Mouse (Mus musculus): ENCODE results near the gene Top2a.

The Top2a gene

GRCm38 (mm10) chr11:98964616-98965415, 59.2 kb downstream of the Top2a start:
- in situ Hi-C loops (cut with MboI): no loop called here

DNA sequence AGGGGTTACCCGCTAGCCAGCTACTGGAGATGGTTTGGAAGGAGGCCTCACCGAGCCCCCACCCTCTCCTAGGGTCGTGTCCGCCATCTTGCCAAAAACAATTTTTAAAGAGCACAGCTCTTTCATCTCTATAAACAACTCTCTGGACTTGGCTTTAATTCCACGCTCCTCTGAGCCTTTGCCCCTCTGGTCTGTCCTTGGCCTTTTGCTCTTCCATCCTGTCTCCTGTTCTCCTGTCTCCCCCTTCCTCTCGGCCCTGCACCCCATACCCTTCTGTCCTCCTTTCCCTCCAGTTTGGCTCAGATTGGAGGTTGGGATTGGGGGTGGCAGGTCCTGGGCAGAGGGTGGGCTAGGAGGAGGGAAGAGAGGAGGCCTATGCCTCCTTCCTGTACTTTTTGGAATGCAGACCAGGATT, 59.8 kb downstream of the Top2a start:
- in situ Hi-C loops (cut with MboI): no loop called here

DNA sequence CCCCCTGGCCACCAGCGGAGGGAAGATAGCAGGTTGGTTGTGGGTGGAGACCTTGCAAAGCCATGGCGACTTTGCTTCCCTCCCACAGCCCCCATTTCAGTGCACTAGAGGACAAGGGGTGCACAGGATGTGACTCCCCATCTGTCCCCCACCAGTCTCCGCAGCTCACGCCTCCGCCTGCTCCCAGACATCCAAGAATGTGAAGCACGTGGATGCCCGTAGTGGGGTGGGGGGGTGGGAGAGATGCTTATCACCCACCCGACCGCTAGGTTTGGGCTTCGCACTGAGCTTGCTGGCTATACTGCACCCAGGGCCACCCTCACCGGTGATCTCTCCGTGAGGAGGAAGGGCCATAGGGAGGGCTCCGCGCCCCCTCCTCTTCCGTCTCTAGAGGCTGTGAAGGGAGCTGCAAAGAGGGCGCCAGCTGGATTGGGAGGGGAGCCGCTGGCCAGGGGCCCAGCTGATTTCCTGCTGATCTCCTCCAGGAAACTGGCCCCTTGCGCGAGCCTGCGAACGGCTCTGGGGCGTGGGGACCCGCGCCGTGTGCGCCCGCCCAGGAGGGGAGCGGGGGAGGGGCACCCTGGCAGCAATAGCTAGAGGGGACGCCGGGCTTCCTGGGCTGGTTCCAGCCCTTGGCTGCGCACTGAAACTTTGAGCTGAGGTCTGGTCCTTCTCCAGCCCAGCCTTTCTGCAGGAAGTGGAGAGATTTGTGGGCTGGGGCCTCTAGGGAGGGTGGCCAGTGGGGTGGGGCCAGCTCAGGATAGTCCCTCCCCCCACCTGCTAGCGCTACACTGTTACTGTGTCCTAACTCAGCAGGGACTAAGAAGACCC, 60.6 kb downstream of the Top2a start:
- in situ Hi-C loops (cut with MboI): no loop called here

GRCm38 (mm10) chr11:98962421-98963095, 61.4 kb downstream of the Top2a start:
- in situ Hi-C loops (cut with MboI): no loop called here

- in situ Hi-C loops (cut with MboI): no loop called here
These were observed 62.2 kb downstream of the Top2a start for GRCm38 (mm10) chr11:98961766-98962165.

- in situ Hi-C loops (cut with MboI): no loop called here
These were observed 62.9 kb downstream of the Top2a start for GRCm38 (mm10) chr11:98961051-98961592.

DNA sequence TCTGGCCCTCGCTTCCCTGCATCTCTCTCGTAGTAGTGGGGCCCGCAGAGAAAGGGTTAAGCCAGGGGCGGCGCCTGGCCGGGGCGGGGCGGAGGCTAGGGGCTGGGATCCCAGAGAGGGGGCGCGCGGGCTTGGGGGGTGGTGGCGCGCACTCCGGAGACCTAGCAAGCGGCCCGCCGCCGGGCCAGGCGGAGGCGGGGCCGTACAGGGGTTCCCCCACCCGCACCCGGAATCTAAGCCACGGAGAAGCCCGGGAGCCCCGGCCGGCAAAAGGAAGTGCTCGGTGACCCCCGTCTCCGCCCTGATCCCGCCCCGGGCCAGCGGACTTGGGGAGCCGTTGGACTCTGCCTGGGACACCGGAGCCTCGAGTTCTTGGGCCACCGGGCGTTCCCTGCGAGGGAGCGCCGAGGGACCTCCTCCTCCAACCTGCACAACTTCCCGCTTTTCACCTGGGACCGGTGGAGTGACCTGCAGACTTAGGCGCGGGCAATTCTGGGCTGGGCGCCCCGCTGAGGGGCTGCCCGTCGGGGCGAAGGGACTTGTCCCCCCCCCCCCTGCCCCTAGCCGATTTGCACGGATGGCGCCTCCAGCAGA, 63.6 kb downstream of the Top2a start:
- in situ Hi-C loops (cut with MboI): no loop called here

GRCm38 (mm10) chr11:98959437-98960312, 64.3 kb downstream of the Top2a start:
- in situ Hi-C loops (cut with MboI): no loop called here

DNA sequence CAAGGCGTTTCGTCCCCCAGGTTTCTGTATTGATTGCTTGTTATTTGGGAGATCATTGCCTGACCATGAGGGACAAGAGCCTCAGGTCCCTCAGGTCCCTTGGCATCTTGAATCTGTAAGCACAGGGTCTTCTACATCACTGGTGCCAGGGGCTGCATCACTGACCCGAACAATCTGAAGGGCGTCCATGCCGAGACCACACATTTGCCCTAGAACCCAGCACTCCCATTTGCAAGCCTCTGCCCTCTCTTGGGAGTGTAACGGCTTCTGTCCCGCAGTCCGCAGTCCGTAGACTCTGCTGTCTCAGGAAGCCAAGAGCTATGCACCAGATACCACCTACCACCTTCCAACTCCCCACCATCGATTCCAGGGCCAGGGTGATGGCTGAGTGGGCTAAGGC, 67.6 kb downstream of the Top2a start:
- in situ Hi-C loops (cut with MboI): no loop called here

DNA sequence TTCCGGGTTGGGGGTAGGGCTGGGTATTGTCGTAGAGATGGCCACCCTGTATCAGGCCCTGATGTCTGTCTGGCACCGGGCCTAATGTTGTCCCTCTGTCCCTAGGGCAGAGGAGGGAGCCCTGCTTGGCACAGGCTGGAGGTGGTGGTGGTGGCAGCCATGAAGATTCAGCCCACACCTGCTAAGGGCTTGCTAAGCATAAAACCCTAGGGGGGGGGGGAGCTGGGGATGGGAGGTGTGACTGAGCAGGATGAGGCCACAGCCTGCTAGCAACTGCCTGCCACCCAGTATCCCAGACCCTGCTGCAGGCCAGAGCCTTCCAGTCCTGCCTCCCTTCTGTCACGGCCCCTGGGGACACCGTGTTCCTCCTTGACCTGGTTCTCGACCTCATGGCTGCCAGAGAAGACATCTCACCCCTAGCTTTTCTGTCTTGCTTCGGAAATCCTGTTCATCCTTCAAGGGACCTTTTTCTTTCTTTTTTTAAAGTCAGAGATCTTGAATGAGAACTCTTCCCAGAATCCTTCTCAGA, 68.2 kb downstream of the Top2a start:
- in situ Hi-C loops (cut with MboI): no loop called here

DNA sequence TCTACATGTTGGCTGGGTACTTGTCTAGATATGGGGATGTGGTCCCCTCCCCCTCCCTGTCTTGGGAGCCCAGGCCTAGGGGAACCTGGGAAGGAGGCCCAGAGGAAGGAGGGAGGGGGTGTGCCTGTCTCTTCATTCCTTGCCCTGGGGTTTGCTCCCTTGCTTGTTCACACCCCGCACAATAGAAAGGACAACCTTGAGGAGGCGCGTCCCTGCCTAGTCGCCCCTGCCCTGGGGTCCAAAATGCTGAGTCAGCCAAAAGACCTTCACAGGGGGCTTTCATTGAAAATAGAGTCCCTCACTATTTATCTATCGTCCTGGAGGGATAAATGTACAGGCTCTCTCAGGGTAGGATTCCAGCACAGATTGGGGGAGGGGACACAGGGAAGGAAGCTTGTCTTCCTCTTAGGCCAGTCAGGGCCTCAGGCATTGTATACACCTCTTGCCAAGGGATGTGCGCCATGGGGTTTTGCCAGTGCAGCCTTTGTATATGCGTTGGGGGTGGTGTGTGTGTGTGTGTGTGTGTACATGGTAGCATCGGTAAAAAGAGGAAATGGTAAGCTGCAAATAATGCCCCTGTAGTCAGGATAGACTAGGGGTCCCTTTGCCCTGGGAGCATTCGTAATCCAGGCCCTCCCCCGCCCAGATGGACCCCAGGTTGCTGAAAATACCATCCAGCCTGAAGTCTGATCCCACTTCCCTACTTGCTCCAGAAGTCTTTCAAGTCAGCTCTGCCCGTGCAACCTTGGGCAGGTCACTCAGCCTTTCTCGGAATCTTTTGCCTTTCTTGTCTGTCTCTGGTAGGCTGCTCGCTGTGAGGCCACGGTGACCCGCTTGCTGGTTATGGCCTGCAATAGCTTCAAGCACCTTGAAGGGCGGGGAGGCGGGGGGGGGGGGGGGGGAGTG, 68.9 kb downstream of the Top2a start:
- in situ Hi-C loops (cut with MboI): no loop called here

DNA sequence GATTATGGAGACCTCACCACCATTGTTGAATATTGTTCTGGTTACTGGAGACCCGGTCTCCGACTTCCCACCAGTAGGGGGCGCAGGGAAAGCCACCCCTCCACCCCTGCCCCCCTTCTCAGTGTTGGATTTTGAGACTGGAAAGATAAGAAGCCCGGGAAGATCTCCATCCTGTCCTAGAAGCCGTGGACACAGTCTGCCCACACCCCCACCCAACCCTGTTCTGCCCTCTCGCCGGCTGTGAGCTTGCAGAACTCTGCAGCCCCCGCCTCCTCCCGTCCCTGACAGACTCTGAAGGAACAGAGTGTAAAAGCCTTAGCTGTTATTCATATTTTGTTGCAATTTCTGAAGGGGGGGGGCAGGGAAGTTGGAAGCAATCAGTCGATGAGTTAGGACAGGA, 69.6 kb downstream of the Top2a start:
- in situ Hi-C loops (cut with MboI): no loop called here

DNA sequence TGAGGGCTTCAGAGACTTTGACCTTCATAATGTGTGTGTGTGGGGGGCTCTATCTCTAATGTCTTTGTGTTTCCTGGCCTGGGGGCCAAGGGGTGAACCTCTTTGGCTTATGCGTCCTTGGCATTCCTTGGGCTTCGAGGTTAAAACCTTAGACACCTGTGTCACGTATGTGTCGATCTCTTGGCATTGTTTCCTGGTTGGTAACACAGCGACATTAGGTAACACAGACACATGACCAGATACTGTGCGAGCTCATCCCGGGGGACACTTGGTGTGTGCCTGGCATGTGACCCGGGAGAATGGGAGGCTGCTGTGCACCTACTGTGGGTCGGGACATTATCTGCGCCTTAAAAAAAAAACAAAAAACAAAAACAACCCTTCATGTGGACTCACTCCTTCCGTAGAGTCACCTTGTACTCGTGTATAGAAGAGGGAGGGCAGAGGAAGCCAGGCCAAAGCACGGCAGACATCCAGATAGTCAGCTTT, 70.1 kb downstream of the Top2a start:
- in situ Hi-C loops (cut with MboI): no loop called here

- in situ Hi-C loops (cut with MboI): no loop called here
These were observed 70.6 kb downstream of the Top2a start for GRCm38 (mm10) chr11:98953361-98953760.

- in situ Hi-C loops (cut with MboI): no loop called here
These were observed 71.3 kb downstream of the Top2a start for GRCm38 (mm10) chr11:98952736-98953135.

- in situ Hi-C loops (cut with MboI): no loop called here
These were observed 71.9 kb downstream of the Top2a start for GRCm38 (mm10) chr11:98952111-98952510.

GRCm38 (mm10) chr11:98951026-98951906, 72.7 kb downstream of the Top2a start:
- in situ Hi-C loops (cut with MboI): no loop called here

GRCm38 (mm10) chr11:98950484-98950883, 73.5 kb downstream of the Top2a start:
- in situ Hi-C loops (cut with MboI): no loop called here

Data from mature B cell (primary cell).